Mouse (Mus musculus): ENCODE results near the gene Slc47a2. TPM values are rescaled to one million over a fixed set of nuclear protein-coding genes. Genes with fewer than 3 reads are reported as not detected.

The Slc47a2 gene
- polyA plus RNA-seq (2021), result not detected

DNA sequence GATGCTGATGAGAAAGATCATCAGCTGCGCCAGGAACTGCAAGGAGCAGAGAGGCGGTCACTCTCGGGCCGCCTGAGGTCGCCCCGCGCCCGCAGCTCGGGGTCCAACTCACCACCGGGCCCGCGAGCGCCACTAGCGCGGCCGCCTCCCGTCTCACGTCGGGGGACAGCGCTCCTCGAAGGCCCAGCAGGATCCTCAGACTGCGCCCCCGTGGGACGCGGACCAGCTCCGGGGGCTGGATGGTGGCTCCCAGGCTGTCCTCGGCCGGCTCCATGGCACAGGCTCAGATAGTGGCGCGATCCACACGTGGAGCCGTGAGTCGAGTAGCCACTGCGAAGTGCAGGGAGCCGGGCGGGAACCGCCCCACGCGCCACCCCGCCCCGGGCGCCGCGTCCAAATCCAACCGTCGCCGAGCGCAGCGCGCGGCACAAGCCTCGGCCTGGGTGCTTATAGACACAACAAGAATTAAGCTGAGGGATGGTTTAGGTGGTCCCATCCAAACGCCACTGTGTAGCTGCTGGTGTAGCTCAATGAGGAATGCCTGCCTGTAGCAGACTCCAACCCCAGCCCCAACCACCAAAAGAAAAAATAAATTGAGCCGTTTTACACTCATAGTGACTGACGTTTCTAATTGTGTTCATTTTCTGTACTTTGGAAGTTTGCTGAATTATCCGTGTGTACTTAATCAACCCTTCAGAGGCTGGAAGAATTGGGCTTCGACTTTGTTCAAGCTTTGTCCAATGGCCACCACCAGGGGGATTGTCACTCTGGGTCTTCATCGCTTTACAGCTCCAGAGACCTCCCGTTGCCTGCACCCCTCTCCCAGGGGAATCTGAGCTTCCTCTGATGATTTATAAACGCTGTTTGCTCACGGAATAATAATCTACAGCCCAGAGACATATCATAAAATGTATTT, at the start of gene Slc47a2:
TSS of gene Slc47a2 (minus strand) at position 356 of the 916 bp plus-strand sequence.
- ChIA-PET CTCF (interaction anchor here (1.1 to 1.5 kb wide), 3 partner anchors 10 to 19 kb away, joined by 3 to 5 read pairs (median 3); no protein-coding TSS in a partner anchor), POLR2A (no interaction called here)
- in situ Hi-C loops (cut with MboI; ENCODE audit: low pct_unique_long_range_greater_than_20kb), result no loop called here
- TF ChIP-seq CTCF (IDR thresholded peaks at IDR 0.05), result peak; percentile 53
- peaks cover 48% of the 10 kb centered on the region for H3K27me3 ChIP-seq
- ATAC-seq (no peak), DNase-seq (ENCODE audit: low read depth, low spot score) (no peak)

DNA sequence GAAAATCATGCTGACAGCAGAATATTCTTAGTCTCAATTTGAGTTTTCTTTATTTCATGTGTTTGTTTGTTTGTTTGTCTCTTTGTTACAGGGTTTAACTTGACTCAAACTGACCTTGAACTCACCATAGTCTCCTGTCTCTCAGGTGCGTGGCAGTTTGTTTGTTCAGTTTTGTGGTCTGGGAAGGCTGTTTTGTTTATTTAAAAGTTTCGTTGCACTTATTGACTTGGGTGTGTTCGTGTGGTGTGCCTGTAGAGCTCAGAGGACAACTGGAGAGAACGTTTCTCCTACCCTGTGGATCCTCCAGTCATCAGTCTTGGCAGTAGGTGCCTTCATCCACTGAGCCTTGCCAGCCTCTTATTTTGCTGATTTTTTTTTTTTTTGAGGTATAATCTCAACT, 46.3 kb upstream of the Slc47a2 start:
- DNase-seq (ENCODE audit: low read depth, low spot score) (no peak), ATAC-seq (no peak)
- in situ Hi-C loops (cut with MboI; ENCODE audit: low pct_unique_long_range_greater_than_20kb), result no loop called here
- ChIA-PET CTCF (interaction anchor here (1.3 to 1.7 kb wide), 4 partner anchors 19 to 195 kb away, joined by 3 to 4 read pairs (median 4); no protein-coding TSS in a partner anchor), POLR2A (interaction anchor here (0.7 kb wide), 1 partner anchor 296 kb away, joined by 5 read pairs; no protein-coding TSS in a partner anchor)
- TF ChIP-seq CTCF (IDR thresholded peaks at IDR 0.05), result no peak
- peaks cover 7% of the 10 kb centered on the region for H3K27me3 ChIP-seq

DNA sequence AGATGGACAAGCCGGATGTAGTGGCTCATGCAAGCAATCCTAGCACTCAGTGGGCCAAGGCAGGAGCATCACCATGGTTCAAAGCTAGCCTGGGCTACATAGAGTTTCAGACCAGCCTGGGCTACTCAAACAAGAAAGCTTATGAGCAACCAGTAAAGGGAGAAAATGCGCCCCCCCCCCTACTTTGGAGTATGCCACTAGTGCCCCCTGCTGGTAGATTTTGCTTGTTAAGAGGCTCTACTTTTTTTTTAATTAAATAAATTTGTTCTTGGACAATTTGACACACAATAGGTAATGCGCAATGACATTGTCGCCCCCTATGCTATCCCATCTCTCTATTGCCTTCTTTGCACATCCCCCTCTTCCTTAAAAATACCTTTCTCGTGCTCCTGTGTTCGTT, 45.4 kb upstream of the Slc47a2 start:
- DNase-seq (ENCODE audit: low read depth, low spot score), result no peak
- CTCF ChIA-PET, result interaction anchor here (1.3 to 1.7 kb wide), 4 partner anchors 18 to 194 kb away, joined by 3 to 4 read pairs (median 4); no protein-coding TSS in a partner anchor
- in situ Hi-C loops (cut with MboI; ENCODE audit: low pct_unique_long_range_greater_than_20kb), result no loop called here

DNA sequence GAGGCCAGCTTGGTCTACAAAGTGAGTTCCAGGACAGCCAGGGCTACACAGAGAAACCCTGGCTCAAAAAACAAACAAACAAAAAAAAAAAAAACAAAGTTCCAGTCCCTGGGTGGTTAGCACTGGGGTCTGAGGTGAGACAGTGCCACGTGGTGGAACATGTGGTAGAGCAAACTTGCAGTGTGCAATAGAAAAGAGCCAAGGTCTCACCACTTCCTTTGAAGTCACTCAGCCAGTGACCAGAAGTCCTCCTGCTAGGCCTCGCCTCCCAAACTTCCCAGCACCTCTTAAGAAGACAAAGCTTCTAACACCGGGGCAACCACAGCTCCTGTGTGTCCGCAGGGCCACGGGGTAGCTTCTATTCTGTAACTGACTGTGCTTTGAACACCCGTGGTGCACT, 44.6 kb upstream of the Slc47a2 start:
- in situ Hi-C loops (cut with MboI; ENCODE audit: low pct_unique_long_range_greater_than_20kb), result no loop called here
- POLR2A ChIA-PET, result interaction anchor here (0.7 kb wide), 1 partner anchor 121 kb away, joined by 3 read pairs; no protein-coding TSS in a partner anchor
- TF ChIP-seq CTCF (IDR thresholded peaks at IDR 0.05), result no peak
- CTCF ChIA-PET, result interaction anchor here (1.7 kb wide), 1 partner anchor 17 kb away, joined by 4 read pairs; no protein-coding TSS in a partner anchor
- peaks cover 17% of the 10 kb centered on the region for H3K27me3 ChIP-seq
- DNase-seq (ENCODE audit: low read depth, low spot score) (no peak), ATAC-seq (no peak)

More for the DNA sequence above, 45.4 kb upstream of the Slc47a2 start:
- ATAC-seq, result no peak
- POLR2A ChIA-PET, result interaction anchor here (0.7 kb wide), 1 partner anchor 295 kb away, joined by 5 read pairs; no protein-coding TSS in a partner anchor
- peak; percentile 38 for TF ChIP-seq CTCF (IDR thresholded peaks at IDR 0.05)
- H3K27me3 ChIP-seq, result peaks cover 16% of the 10 kb centered on the region

DNA sequence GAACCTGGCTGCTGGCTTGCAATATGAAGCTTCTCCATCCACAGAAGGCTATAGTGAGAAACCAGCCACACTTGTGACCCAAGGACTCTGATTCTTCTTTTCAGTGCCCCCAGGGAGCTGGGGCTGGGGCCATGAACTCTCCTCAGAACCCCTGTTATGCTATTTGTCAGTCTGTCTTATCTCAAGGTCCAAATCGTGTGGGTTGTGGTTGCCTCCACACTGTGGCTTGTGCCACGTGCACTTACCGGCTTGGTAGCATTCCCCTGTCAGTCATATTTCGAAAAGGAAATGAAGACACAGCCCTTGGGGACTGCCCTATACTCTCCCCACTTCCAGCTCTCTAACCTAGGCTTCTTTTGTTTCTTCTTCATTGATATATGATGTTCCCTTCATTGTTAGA, 43.1 kb upstream of the Slc47a2 start:
- H3K27me3 ChIP-seq, result peaks cover 25% of the 10 kb centered on the region
- POLR2A ChIA-PET, result no interaction called here
- TF ChIP-seq CTCF (IDR thresholded peaks at IDR 0.05), result no peak
- DNase-seq (ENCODE audit: low read depth, low spot score) (no peak), ATAC-seq (no peak)
- in situ Hi-C loops (cut with MboI; ENCODE audit: low pct_unique_long_range_greater_than_20kb), result no loop called here
- CTCF ChIA-PET, result interaction anchor here (1.5 kb wide), 1 partner anchor 11 kb away, joined by 3 read pairs; no protein-coding TSS in a partner anchor

DNA sequence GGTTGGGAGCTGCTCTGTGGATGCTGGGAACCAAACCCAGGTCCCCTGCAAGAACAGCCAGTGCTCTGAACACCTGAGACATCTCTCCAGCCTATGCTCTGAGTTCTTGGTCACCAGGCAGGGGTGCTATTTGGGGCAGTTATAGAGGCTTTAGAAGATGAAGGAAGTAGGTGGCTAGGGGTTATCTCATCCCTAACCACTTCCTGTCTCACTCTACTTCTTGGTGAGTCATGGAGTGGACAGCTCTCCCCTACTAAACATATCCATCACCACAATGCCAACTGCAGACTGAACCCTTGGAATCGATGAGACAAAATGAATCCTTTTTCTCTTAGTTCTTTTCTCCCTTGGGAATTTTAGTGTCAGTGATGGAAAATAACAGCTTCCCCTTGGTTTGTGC, 38.6 kb upstream of the Slc47a2 start:
- TF ChIP-seq CTCF (IDR thresholded peaks at IDR 0.05), result no peak
- CTCF ChIA-PET, result no interaction called here
- DNase-seq (ENCODE audit: low read depth, low spot score) (no peak), ATAC-seq (no peak)
- in situ Hi-C loops (cut with MboI; ENCODE audit: low pct_unique_long_range_greater_than_20kb), result no loop called here
- peaks cover 56% of the 10 kb centered on the region for H3K27me3 ChIP-seq
- POLR2A ChIA-PET, result no interaction called here

DNA sequence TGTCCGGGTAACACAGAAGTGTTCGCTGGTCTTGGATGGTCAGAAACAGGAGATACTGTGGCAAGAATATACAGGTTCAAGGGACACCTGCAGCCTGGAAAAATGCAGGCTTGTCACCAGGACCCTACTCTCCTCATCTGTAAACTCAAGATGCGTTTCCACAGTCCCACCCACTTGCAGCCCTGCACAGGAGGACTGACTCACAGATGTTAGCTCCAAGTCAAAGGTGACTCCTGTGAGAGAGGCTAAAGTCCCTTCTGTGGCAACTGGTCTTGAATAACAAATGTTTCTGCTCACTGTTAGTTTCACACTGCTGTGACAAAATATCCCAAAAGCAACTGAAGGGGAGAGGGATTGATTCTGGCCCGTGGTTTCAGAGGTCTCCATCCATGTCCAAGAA, 36.0 kb upstream of the Slc47a2 start:
- H3K27me3 ChIP-seq, result peaks cover 59% of the 10 kb centered on the region
- ChIA-PET POLR2A (no interaction called here), CTCF (no interaction called here)
- TF ChIP-seq CTCF (IDR thresholded peaks at IDR 0.05), result no peak
- in situ Hi-C loops (cut with MboI; ENCODE audit: low pct_unique_long_range_greater_than_20kb), result no loop called here
- ATAC-seq, result no peak
- DNase-seq (ENCODE audit: low read depth, low spot score), result no peak

DNA sequence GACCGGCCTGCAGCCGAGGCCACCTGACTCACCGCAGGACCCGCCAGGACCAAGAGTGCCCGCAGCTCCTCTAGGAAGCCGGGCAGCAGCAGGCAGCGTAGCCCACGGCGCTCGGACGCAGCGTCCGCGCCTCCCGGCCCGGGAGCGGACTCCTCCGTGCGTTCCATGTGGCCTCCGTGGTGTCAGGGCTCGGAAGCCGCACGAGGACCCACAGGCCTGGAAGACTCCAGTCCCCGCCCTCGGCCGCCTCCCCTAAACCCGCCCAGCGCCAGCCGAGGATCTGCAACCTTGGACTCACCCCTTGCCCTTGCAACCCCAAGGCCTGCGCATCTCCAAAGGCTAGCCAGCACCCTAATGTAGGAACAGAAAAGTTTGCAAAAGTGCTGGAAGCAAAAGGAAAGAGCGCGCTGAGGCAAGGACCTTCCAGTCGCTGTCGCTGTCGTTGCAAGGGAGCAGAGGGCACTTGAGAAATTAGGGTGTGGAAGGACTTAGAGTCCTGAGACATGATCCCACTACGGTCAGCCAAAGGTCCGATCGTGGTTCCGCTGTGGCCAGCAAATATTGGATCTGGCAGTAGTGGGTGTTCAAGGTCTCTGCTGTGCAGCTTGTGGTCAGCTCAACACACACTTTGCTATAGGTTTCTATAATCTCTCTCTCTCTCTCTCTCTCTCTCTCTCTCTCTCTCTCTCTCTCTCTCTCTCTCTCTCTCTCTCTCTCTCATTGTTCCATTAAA, 35.4 kb upstream of the Slc47a2 start, which contains the start of gene Slc47a1:
TSS of gene Slc47a1 (minus strand) at position 465 of the 733 bp plus-strand sequence.
- ATAC-seq (no peak), DNase-seq (ENCODE audit: low read depth, low spot score) (no peak)
- ChIA-PET POLR2A (no interaction called here), CTCF (no interaction called here)
- peaks cover 53% of the 10 kb centered on the region for H3K27me3 ChIP-seq
- TF ChIP-seq CTCF (IDR thresholded peaks at IDR 0.05), result no peak
- in situ Hi-C loops (cut with MboI; ENCODE audit: low pct_unique_long_range_greater_than_20kb), result no loop called here

DNA sequence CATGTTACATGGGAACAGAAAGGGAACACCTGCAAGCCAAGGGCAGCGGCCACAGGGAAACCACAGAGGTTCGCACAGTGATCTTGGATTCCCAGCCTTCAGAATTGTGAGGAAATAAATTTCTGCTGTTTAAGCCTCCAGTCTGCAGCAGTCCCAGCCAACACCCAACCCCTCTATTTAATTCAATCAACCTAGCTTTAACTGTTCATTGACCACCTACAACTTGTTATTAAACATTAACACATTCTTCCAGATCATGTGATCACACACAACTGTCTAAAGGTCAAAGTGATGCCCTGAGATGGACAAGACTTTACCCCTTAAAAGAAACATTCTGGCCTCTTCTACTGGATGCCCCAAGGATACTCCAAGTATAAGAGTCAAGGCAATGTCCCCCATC, 26.0 kb upstream of the Slc47a2 start:
- peaks cover 15% of the 10 kb centered on the region for H3K27me3 ChIP-seq
- DNase-seq (ENCODE audit: low read depth, low spot score) (no peak), ATAC-seq (no peak)
- TF ChIP-seq CTCF (IDR thresholded peaks at IDR 0.05), result no peak
- POLR2A ChIA-PET, result no interaction called here
- CTCF ChIA-PET, result no interaction called here
- in situ Hi-C loops (cut with MboI; ENCODE audit: low pct_unique_long_range_greater_than_20kb), result no loop called here

DNA sequence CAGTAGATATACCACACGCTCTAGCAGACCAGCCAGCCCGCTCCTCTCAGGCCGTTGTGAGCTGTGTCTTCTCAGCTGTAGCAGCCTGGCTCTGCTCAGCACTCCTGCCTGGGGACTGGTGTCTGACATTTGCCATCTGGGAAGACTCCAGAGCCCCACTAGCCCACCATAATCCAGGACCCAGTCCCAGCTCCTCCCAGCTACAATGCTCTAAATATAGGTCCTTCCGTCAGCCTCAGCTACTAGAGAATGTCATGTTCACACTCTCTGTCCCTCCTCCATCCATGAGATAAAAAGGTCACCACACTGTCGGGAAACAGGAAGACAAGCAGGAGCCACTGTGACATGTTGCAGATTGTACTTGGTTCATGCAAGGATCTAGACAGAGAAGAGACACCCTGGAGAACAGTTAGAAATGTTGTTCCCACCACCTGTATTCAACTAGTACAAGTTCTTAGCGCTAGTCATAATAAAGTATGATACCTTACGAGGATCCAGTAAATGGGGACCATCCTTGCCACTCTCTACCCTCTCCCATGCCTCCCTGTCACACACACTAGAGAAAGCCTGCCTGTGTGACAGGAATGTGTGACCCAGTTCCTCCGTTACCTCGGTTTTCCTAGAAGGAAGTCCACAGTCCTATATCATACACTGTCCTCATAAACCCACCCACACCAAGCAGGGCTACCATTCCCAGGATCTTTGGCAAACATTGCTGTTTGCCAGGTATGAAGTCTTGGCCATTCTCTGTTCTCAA, 24.0 kb upstream of the Slc47a2 start:
- H3K27me3 ChIP-seq, result peaks cover 15% of the 10 kb centered on the region
- in situ Hi-C loops (cut with MboI; ENCODE audit: low pct_unique_long_range_greater_than_20kb), result no loop called here
- CTCF ChIA-PET, result no interaction called here
- ATAC-seq, result no peak
- POLR2A ChIA-PET, result no interaction called here
- no peak for DNase-seq (ENCODE audit: low read depth, low spot score)
- TF ChIP-seq CTCF (IDR thresholded peaks at IDR 0.05), result no peak

Measured in Patski (cell line).